Mouse (Mus musculus) bone marrow macrophage, adult 2 months (primary cell): ENCODE measurements around the gene AI837181. TPM values are rescaled to one million over a fixed set of nuclear protein-coding genes. Genes with fewer than 3 reads are reported as not detected.
"Not testable (repeated sequence)": the region's sequence is repeated elsewhere in the genome, so short reads cannot be mapped to it uniquely, and the experiment has no call there.

Source experiments
- H3K27ac ChIP-seq: 2 replicates; pipeline ENCODE4 v1.5.1; 2012; ENCODE audit warnings: low read depth, low read length; ENCODE audit not compliant: insufficient read depth
- H3K4me1 ChIP-seq: 2 replicates; pipeline ENCODE4 v1.6.1; 2012; ENCODE audit warnings: low read length; ENCODE audit not compliant: control insufficient read depth, insufficient read depth
- H3K4me3 ChIP-seq: 2 replicates; pipeline ENCODE4 v1.5.1; 2012; ENCODE audit warnings: mild to moderate bottlenecking, low read length, moderate library complexity; ENCODE audit not compliant: insufficient read depth
- CTCF ChIP-seq: IDR thresholded peaks from 2 replicates; pipeline ENCODE4 v1.5.1; 2012; ENCODE audit warnings: low read depth, mild to moderate bottlenecking, low read length, moderate library complexity
- POLR2A ChIP-seq: IDR thresholded peaks from 2 replicates; pipeline ENCODE4 v1.6.1; 2012; ENCODE audit warnings: mild to moderate bottlenecking, low read depth, low read length, borderline replicate concordance
- polyA plus RNA-seq: library from polyadenylated mRNA; stranded (reverse); fragments of >200 nt; gene quantifications from 2 replicates; pipeline ENCODE4 v1.2.4, GENCODE M21; 2012; ENCODE audit not compliant: missing spikeins, insufficient read depth, insufficient read length

Gene AI837181
- polyA plus RNA-seq, 1 experiment: 47.5 TPM

- Histone ChIP-seq H3K4me1 (peaks cover 13% of the 10 kb centered on the region), H3K4me3 (no peak overlapping the region), H3K27ac (no peak overlapping the region)
- no peak for TF ChIP-seq CTCF
- TF ChIP-seq POLR2A: no peak
Measured at GRCm38 (mm10) chr19:5395371-5395770, 29.6 kb upstream of the AI837181 start.

GRCm38 (mm10) chr19:5401073-5401472, 23.9 kb upstream of the AI837181 start:
- not testable (repeated sequence) for H3K27ac ChIP-seq, H3K4me3 ChIP-seq, H3K4me1 ChIP-seq

DNA sequence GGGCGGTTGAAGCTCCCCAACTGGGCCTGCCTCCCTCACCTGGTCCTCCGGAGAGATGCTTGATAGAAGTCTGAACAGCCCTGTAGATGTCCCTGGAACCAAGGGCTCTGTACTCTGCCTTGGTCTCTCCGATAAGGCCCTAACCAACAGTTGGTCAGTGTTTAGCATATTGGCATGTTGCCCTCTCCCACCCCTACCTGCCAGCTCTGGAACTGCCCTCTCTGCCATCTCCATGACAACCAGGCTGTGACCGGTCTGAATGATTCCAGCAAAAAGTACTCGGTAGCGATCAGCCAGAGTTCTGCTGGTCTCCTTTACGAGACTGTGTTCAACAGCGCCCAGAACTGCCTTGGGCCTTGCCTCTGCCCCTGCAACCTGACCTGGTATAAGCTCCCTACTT, 22.7 kb upstream of the AI837181 start, which contains the start of gene Tsga10ip:
Tsga10ip (minus strand) TSS at position 234 of the 400 bp plus-strand sequence.
- TF ChIP-seq POLR2A (no peak), CTCF (no peak)
- H3K4me3 ChIP-seq: no peak within 1 kb of the TSS

GRCm38 (mm10) chr19:5405924-5406323, 19.0 kb upstream of the AI837181 start:
- TF ChIP-seq CTCF: no peak
- no peak for TF ChIP-seq POLR2A
- H3K4me1 ChIP-seq: peaks cover 38% of the 10 kb centered on the region
- H3K27ac ChIP-seq: peak overlapping the region; percentile 52
- peak overlapping the region; percentile 59 for H3K4me3 ChIP-seq

More for the DNA sequence above, 22.7 kb upstream of the AI837181 start, which contains the start of gene Tsga10ip:
- H3K4me1 ChIP-seq: peaks cover 10% of the 10 kb centered on the region
- no peak within 1 kb of the TSS for H3K27ac ChIP-seq

DNA sequence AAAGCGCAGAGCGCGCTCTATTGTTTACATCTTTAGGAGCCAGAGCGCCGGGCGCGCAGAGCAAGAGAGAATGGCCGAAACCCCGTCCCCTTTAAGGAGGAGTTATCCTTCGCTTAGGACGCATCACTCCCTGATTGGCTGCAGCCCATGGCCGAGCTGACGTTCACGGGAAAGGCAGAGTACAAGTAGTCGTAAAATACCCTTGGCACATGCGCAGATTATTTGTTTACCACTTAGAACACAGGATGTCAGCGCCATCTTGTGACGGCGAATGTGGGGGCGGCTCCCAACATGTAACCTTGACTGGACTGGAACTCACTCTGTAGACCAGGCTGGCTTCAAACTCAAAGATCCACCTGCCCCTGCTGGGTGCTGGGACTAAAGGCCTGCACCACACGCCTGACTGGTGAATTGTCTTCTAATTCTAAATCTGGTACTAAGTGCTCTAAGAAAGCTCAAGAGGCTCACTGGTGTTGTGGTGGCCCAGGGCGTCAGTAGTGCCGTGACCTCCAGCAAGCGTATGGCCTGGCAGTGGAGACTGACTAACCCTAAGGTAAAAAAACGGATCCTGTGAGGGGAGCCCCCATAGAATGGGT, 18.3 kb upstream of the AI837181 start:
- Histone ChIP-seq H3K4me3 (peak overlapping the region; percentile 71), H3K4me1 (peaks cover 36% of the 10 kb centered on the region), H3K27ac (peak overlapping the region; percentile 95)

DNA sequence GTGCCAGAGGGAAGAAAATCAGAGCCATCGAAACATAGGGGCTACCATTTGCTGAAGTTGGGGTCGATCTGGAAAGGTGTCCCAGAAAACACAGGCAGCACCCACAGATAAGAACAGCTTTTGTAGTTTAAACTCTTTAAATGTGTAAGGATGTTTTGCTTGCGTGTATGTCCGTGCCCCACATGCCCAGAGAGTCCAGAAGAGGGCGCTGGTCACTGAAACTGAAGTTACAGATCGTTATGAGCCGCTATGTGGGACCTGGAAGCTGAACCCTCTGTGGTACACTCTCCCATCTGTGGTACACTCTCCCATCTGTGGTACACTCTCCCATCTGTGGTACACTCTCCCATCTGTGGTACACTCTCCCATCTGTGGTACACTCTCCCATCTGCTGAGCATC, 17.8 kb upstream of the AI837181 start:
- H3K4me1 ChIP-seq: peaks cover 32% of the 10 kb centered on the region
- TF ChIP-seq POLR2A (no peak), CTCF (peak; percentile 55; the same call in 1 of the 2 replicates)
- H3K27ac ChIP-seq: peak overlapping the region; percentile 95
- peak overlapping the region; percentile 71 for H3K4me3 ChIP-seq

- Histone ChIP-seq H3K27ac (peak overlapping the region; percentile 95), H3K4me3 (peak overlapping the region; percentile 71), H3K4me1 (peaks cover 32% of the 10 kb centered on the region)
- TF ChIP-seq POLR2A: no peak
- TF ChIP-seq CTCF: no peak
Measured at GRCm38 (mm10) chr19:5408057-5409001, 16.6 kb upstream of the AI837181 start.

GRCm38 (mm10) chr19:5409068-5409467, 15.9 kb upstream of the AI837181 start:
- no peak for TF ChIP-seq CTCF
- no peak for TF ChIP-seq POLR2A
- H3K4me1 ChIP-seq: peaks cover 32% of the 10 kb centered on the region
- H3K27ac ChIP-seq: peak overlapping the region; percentile 95
- peak overlapping the region; percentile 26 for H3K4me3 ChIP-seq

DNA sequence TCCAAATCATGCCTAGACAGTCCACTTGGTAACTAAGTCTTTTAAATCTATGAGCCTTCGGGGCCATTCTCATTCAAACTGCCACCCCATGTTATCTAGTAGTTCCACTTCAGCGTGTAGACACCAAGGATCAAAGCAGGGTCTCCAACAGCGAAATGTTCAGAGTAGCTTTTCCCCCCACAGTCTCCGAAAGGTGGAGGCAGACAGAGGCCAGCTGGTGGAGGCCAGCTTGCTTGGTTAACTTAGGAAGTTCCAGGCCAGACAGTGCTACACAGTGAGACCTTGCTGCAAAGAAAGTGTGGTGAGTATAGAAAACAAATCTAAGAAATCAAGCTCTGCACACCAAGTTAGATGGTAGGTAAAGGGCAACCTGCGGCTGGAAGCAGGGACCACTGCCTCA, 14.3 kb upstream of the AI837181 start:
- no peak for TF ChIP-seq POLR2A
- Histone ChIP-seq H3K4me3 (no peak overlapping the region), H3K4me1 (peaks cover 32% of the 10 kb centered on the region), H3K27ac (no peak overlapping the region)

DNA sequence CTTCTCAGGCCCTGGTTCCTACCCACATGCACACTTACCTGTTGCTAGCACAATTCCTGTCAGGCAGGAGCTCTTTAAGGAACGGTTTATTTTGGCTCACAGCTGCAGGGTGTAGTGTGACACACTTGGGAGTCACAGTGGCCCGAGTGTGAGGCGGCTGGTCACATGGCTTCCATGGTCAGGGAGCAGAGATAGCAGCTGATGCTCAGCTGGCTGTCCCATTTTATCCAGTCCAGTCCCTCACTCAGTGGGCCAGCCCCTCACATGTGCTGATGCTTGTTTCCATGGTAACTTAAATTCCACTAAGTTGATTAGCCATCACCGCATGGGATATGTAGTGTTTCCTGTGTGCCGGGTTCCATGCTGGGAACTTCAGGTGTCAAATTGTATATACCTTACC, 13.0 kb upstream of the AI837181 start:
- H3K4me1 ChIP-seq: peaks cover 28% of the 10 kb centered on the region
- TF ChIP-seq POLR2A (no peak), CTCF (no peak)

More for the DNA sequence above, 13.0 kb upstream of the AI837181 start:
- H3K27ac ChIP-seq: no peak overlapping the region
- H3K4me3 ChIP-seq: no peak overlapping the region
